In genomic region chr3:58448230-58448629, GRCm38 (mm10) we compare ENCODE assay signal across 9 mouse cellular contexts. TPM values are rescaled to one million over a fixed set of nuclear protein-coding genes. Genes with fewer than 3 reads are reported as not detected.
DNase-seq lines count a peak whose midpoint lies in the region; ATAC-seq and TF ChIP-seq lines count a peak whose summit lies in the region.
"Had no signal": no experiment of that assay in that cellular context is flagged by ENCODE, and none has a peak within 500 bp of the region (broad histone marks: within the 10 kb centered on the region; RNA-seq: fewer than 3 reads in every experiment).

No protein-coding gene starts in this region.

- no peak overlapping the region for H3K4me3 ChIP-seq in ES-Bruce4 (ENCODE audit: low read depth, low read length)
- H3K4me3 ChIP-seq in forebrain, embryonic 15.5 days = no peak overlapping the region
- no peak overlapping the region for H3K4me3 ChIP-seq in midbrain, embryonic 11.5 days (ENCODE audit: low read depth, low read length)
- H3K4me3 ChIP-seq: embryonic facial prominence, embryonic 15.5 days had no signal

- peak; percentile 22 for TF ChIP-seq CTCF in ES-Bruce4 (IDR thresholded peaks at IDR 0.05; ENCODE audit: low read depth, low read length)

- no peaks in the 10 kb centered on the region for H3K9me3 ChIP-seq in ES-Bruce4 (replicated peaks; ENCODE audit: control insufficient read depth, insufficient read depth, low read length, poor library complexity, severe bottlenecking)
- no peaks in the 10 kb centered on the region for H3K9me3 ChIP-seq in forebrain, embryonic 15.5 days
- no peaks in the 10 kb centered on the region for H3K9me3 ChIP-seq in midbrain, embryonic 11.5 days (ENCODE audit: control insufficient read depth, low read length)
- H3K9me3 ChIP-seq: embryonic facial prominence, embryonic 15.5 days had no signal

- no peak for TF ChIP-seq EP300 in ES-Bruce4 (IDR thresholded peaks at IDR 0.05; ENCODE audit: insufficient read depth, low read depth, low read length)

- no peak overlapping the region for H3K4me2 ChIP-seq in forebrain, embryonic 15.5 days (replicated peaks)
- no peak overlapping the region for H3K4me2 ChIP-seq in midbrain, embryonic 11.5 days
- H3K4me2 ChIP-seq: embryonic facial prominence, embryonic 15.5 days had no signal

- no peaks in the 10 kb centered on the region for H3K4me1 ChIP-seq in ES-Bruce4 (ENCODE audit: control insufficient read depth, insufficient read depth, low read length)
- H3K4me1 ChIP-seq in forebrain, embryonic 15.5 days = no peaks in the 10 kb centered on the region
- no peaks in the 10 kb centered on the region for H3K4me1 ChIP-seq in midbrain, embryonic 11.5 days (ENCODE audit: control insufficient read depth, insufficient read depth, low read length)
- H3K4me1 ChIP-seq: embryonic facial prominence, embryonic 15.5 days had no signal

- no peak for ATAC-seq in forebrain, embryonic 15.5 days (replicated peaks)
- ATAC-seq in midbrain, embryonic 11.5 days (ENCODE audit: low FRiP score) = no peak

- H3K27me3 ChIP-seq in ES-Bruce4 (ENCODE audit: control insufficient read depth, insufficient read depth, low read length, poor library complexity, severe bottlenecking) = no peaks in the 10 kb centered on the region
- no peaks in the 10 kb centered on the region for H3K27me3 ChIP-seq in forebrain, embryonic 15.5 days
- no peaks in the 10 kb centered on the region for H3K27me3 ChIP-seq in midbrain, embryonic 11.5 days (ENCODE audit: control insufficient read depth, insufficient read depth, low read length)
- H3K27me3 ChIP-seq: embryonic facial prominence, embryonic 15.5 days had no signal

- H3K27ac ChIP-seq in ES-Bruce4 (ENCODE audit: insufficient read depth, low read length) = no peak overlapping the region
- H3K27ac ChIP-seq in forebrain, embryonic 15.5 days (replicated peaks) = no peak overlapping the region
- no peak overlapping the region for H3K27ac ChIP-seq in midbrain, embryonic 11.5 days (ENCODE audit: low read depth, low read length)
- H3K27ac ChIP-seq: embryonic facial prominence, embryonic 15.5 days had no signal

- 97% methylated on average over 2 of the region's 2 CpGs for WGBS in forebrain, embryonic 15.5 days
- 99% methylated on average over 2 of the region's 2 CpGs for WGBS in midbrain, embryonic 11.5 days

- H3K9ac ChIP-seq in ES-Bruce4 (ENCODE audit: low read depth, poor library complexity, severe bottlenecking) = no peak overlapping the region
- H3K9ac ChIP-seq in forebrain, embryonic 15.5 days (replicated peaks) = no peak overlapping the region
- H3K9ac ChIP-seq in midbrain, embryonic 11.5 days (ENCODE audit: low read length) = no peak overlapping the region
- H3K9ac ChIP-seq: embryonic facial prominence, embryonic 15.5 days had no signal

- TF ChIP-seq POLR2A in ES-Bruce4 (IDR thresholded peaks at IDR 0.05; ENCODE audit: insufficient read depth, low read length) = no peak

- H3K36me3 ChIP-seq in ES-Bruce4 (ENCODE audit: control insufficient read depth, insufficient read depth, low read length, poor library complexity, severe bottlenecking) = no peaks in the 10 kb centered on the region
- no peaks in the 10 kb centered on the region for H3K36me3 ChIP-seq in forebrain, embryonic 15.5 days
- H3K36me3 ChIP-seq in midbrain, embryonic 11.5 days (ENCODE audit: control insufficient read depth, insufficient read depth, low read length) = no peaks in the 10 kb centered on the region
- H3K36me3 ChIP-seq: embryonic facial prominence, embryonic 15.5 days had no signal

- DNase-seq in kidney, postnatal 4 days = peak; percentile 21 to 30
- no peak for DNase-seq in kidney, adult 18-20 months
- DNase-seq in c-Kit-positive CD71-positive TER-119-negative erythroid progenitor cells, embryonic 14.5 days (ENCODE audit: low read depth) = peak; percentile 57
- DNase-seq in retina, adult 2 months (ENCODE audit: low read depth, low spot score) = peak; percentile 2
- DNase-seq in ovary, postnatal 10 days (ENCODE audit: low spot score) = no peak
- no peak for DNase-seq in midbrain, embryonic 11.5 days (ENCODE audit: low spot score, missing footprints)

RNA-seq across cellular contexts. Expression of gene Tsc22d2, which starts 33.7 kb away (rescaled TPM):
- polyA plus RNA-seq in ES-Bruce4 (2011; ENCODE audit: insufficient read depth, insufficient read length, low read depth, missing spikeins) = 29.6 and 33.4 TPM in 2 replicates
- 8.9 and 9.7 TPM in 2 replicates for polyA plus RNA-seq in forebrain, embryonic 15.5 days (2015; fragmentation: Nextera tagmentation; extraction: Ambion mirVana)
- 11.6 and 12.7 TPM in 2 replicates for polyA plus RNA-seq in midbrain, embryonic 11.5 days (2014; fragmentation: Nextera tagmentation; extraction: Ambion mirVana)

Comparison
In these comparisons a context has a peak if more than half of its experiments do, and no peak if none do; other contexts are left out.
1. DNase-seq: peak in kidney, postnatal 4 days (2 of 2), c-Kit-positive CD71-positive TER-119-negative erythroid progenitor cells, embryonic 14.5 days (single experiment) and retina, adult 2 months (single experiment); none in kidney, adult 18-20 months (single experiment), ovary, postnatal 10 days (single experiment) and midbrain, embryonic 11.5 days (single experiment).